Mouse (Mus musculus) megakaryocyte, embryonic 14.5 days (primary cell): ENCODE measurements around the gene Faf2.

Source experiments
- FLI1 ChIP-seq: IDR thresholded peaks from 2 replicates; pipeline ENCODE4 v1.6.1; 2012; ENCODE audit warnings: low read length, inconsistent platforms, mixed read lengths
- GATA1 ChIP-seq: IDR thresholded peaks from 3 replicates; pipeline ENCODE4 v1.6.1; 2012; ENCODE audit warnings: mixed read lengths, low read length, inconsistent platforms, borderline replicate concordance

GRCm38 (mm10) chr13:54608002-54608401 lies 13.6 kb upstream of the Faf2 start:
- TF ChIP-seq GATA1 (no peak), FLI1 (no peak)
